Mouse (Mus musculus) limb, embryonic 11.5 days (tissue): ENCODE data around the gene Col26a1. TPM values are rescaled to one million over a fixed set of nuclear protein-coding genes. Genes with fewer than 3 reads are reported as not detected.

Experiments
- ATAC-seq: fragments of 200-750 bp; cut with Nextera tagmentation; 2 replicates; pipeline ENCODE4 v1.8.0; 2017; ENCODE audit warnings: low read depth; ENCODE audit not compliant: insufficient number of reproducible peaks, low FRiP score, low TSS enrichment
- DNase-seq: peaks from one replicate; pipeline ENCODE4 v3.0.0-alpha.2; 2015; ENCODE audit warnings: low spot score
- H3K27ac ChIP-seq: fragments of 300-500 bp; sonication (generic); replicated peaks from 2 replicates; pipeline ENCODE4 v1.5.1; 2014; ENCODE audit warnings: low read depth, mild to moderate bottlenecking, low read length
- H3K27me3 ChIP-seq: fragments of 300-500 bp; sonication (generic); 2 replicates; pipeline ENCODE4 v1.6.1; 2014; ENCODE audit warnings: mild to moderate bottlenecking, low read length, mixed read lengths; ENCODE audit not compliant: control insufficient read depth, insufficient read depth
- H3K36me3 ChIP-seq: fragments of 300-500 bp; sonication (generic); 2 replicates; pipeline ENCODE4 v1.6.1; 2014; ENCODE audit warnings: mild to moderate bottlenecking, low read length, moderate library complexity, mixed read lengths; ENCODE audit not compliant: control insufficient read depth, insufficient read depth
- H3K4me1 ChIP-seq: fragments of 300-500 bp; sonication (generic); 2 replicates; pipeline ENCODE4 v1.6.1; 2014; ENCODE audit warnings: low read length, mixed read lengths; ENCODE audit not compliant: control insufficient read depth, insufficient read depth
- H3K4me2 ChIP-seq: fragments of 300-500 bp; sonication (generic); 2 replicates; pipeline ENCODE4 v1.6.1; 2014; ENCODE audit warnings: low read depth, mild to moderate bottlenecking, moderate library complexity; ENCODE audit not compliant: severe bottlenecking
- H3K4me3 ChIP-seq: fragments of 300-500 bp; sonication (generic); 2 replicates; pipeline ENCODE4 v1.5.1; 2014; ENCODE audit warnings: low read depth, low read length
- H3K9ac ChIP-seq: fragments of 300-500 bp; sonication (generic); 2 replicates; pipeline ENCODE4 v1.6.1; 2014; ENCODE audit warnings: mild to moderate bottlenecking, low read length
- H3K9me3 ChIP-seq: fragments of 300-500 bp; sonication (generic); 2 replicates; pipeline ENCODE4 v1.6.1; 2016; ENCODE audit warnings: low read length; ENCODE audit not compliant: control insufficient read depth
- WGBS: fragments of 180-500 bp; shearing (Covaris S2); extraction: QIAGEN DNeasy Blood & Tissue Kit; methylation state at CpG from one replicate; pipeline ENCODE4 v1.1.7; 2014; 5-methylcytosine and 5-hydroxymethylcytosine counted together
- polyA plus RNA-seq: library from polyadenylated mRNA; unstranded; fragments of >200 nt; fragmentation: Nextera tagmentation; extraction: Ambion mirVana; gene quantifications from 2 replicates; pipeline ENCODE4 v1.2.1, GENCODE M21; 2014

The Col26a1 gene
- polyA plus RNA-seq, 1 experiment from 2014 or later, result 69.0 TPM

- Histone ChIP-seq H3K9me3 (no peaks in the 10 kb centered on the region), H3K4me2 (peak overlapping the region; percentile 16; the same call in 1 of the 2 replicates), H3K36me3 (no peaks in the 10 kb centered on the region), H3K27me3 (no peaks in the 10 kb centered on the region), H3K4me3 (no peak overlapping the region), H3K9ac (no peak overlapping the region), H3K27ac (no peak overlapping the region), H3K4me1 (no peaks in the 10 kb centered on the region)
- DNase-seq (peak; percentile 42), ATAC-seq (no peak)
- 24% methylated on average over 32 of the region's 32 CpGs for WGBS
These were observed 168.7 kb downstream of the Col26a1 start for GRCm38 (mm10) chr5:136714232-136714875.

- WGBS, result 68% methylated on average over 4 of the region's 4 CpGs
- DNase-seq, result no peak
These were observed 172.3 kb downstream of the Col26a1 start for GRCm38 (mm10) chr5:136710742-136711141.

GRCm38 (mm10) chr5:136708116-136708515 is 174.9 kb downstream of the Col26a1 start:
- H3K4me3 ChIP-seq, result no peak overlapping the region
- no peak overlapping the region for H3K27ac ChIP-seq
- H3K4me1 ChIP-seq, result no peaks in the 10 kb centered on the region
- H3K4me2 ChIP-seq, result no peak overlapping the region
- no peaks in the 10 kb centered on the region for H3K36me3 ChIP-seq
- DNase-seq, result no peak
- no peaks in the 10 kb centered on the region for H3K9me3 ChIP-seq
- no peak overlapping the region for H3K9ac ChIP-seq
- ATAC-seq, result no peak
- no peaks in the 10 kb centered on the region for H3K27me3 ChIP-seq
- WGBS, result 78% methylated on average over 12 of the region's 12 CpGs

More at GRCm38 (mm10) chr5:136710742-136711141, 172.3 kb downstream of the Col26a1 start:
- no peaks in the 10 kb centered on the region for H3K4me1 ChIP-seq
- H3K9ac ChIP-seq, result no peak overlapping the region
- H3K9me3 ChIP-seq, result no peaks in the 10 kb centered on the region
- ATAC-seq, result no peak
- no peak overlapping the region for H3K27ac ChIP-seq
- H3K4me2 ChIP-seq, result no peak overlapping the region
- H3K36me3 ChIP-seq, result no peaks in the 10 kb centered on the region
- no peak overlapping the region for H3K4me3 ChIP-seq
- no peaks in the 10 kb centered on the region for H3K27me3 ChIP-seq

- ATAC-seq (0 out of 2 replicates have a peak, but pooled peaks have one; percentile 35), DNase-seq (peak; percentile 90)
- H3K4me3 ChIP-seq, result no peak overlapping the region
- H3K4me1 ChIP-seq, result no peaks in the 10 kb centered on the region
- H3K27me3 ChIP-seq, result no peaks in the 10 kb centered on the region
- H3K9me3 ChIP-seq, result no peaks in the 10 kb centered on the region
- H3K36me3 ChIP-seq, result no peaks in the 10 kb centered on the region
- no peak overlapping the region for H3K9ac ChIP-seq
- H3K4me2 ChIP-seq, result no peak overlapping the region
- 1% methylated on average over 9 of the region's 9 CpGs for WGBS
- H3K27ac ChIP-seq, result no peak overlapping the region
These were observed 176.2 kb downstream of the Col26a1 start for GRCm38 (mm10) chr5:136706803-136707202.

GRCm38 (mm10) chr5:136705532-136705931 is 177.5 kb downstream of the Col26a1 start:
- DNase-seq, result peak; percentile 34
- Histone ChIP-seq H3K4me2 (no peak overlapping the region), H3K9ac (no peak overlapping the region), H3K27me3 (no peaks in the 10 kb centered on the region), H3K4me1 (no peaks in the 10 kb centered on the region), H3K4me3 (no peak overlapping the region), H3K36me3 (no peaks in the 10 kb centered on the region), H3K27ac (no peak overlapping the region), H3K9me3 (no peaks in the 10 kb centered on the region)
- 94% methylated on average over 3 of the region's 3 CpGs for WGBS
- ATAC-seq, result no peak

GRCm38 (mm10) chr5:136704151-136704550 is 178.9 kb downstream of the Col26a1 start:
- H3K27ac ChIP-seq, result no peak overlapping the region
- ATAC-seq (no peak), DNase-seq (no peak)
- H3K36me3 ChIP-seq, result no peaks in the 10 kb centered on the region
- no peak overlapping the region for H3K4me2 ChIP-seq
- no peak overlapping the region for H3K9ac ChIP-seq
- H3K27me3 ChIP-seq, result no peaks in the 10 kb centered on the region
- WGBS, result 50% methylated on average over 8 of the region's 8 CpGs
- no peaks in the 10 kb centered on the region for H3K9me3 ChIP-seq
- no peak overlapping the region for H3K4me3 ChIP-seq
- H3K4me1 ChIP-seq, result no peaks in the 10 kb centered on the region

- Histone ChIP-seq H3K9me3 (no peaks in the 10 kb centered on the region), H3K9ac (no peak overlapping the region), H3K4me2 (no peak overlapping the region), H3K27me3 (no peaks in the 10 kb centered on the region), H3K27ac (no peak overlapping the region), H3K4me3 (no peak overlapping the region), H3K36me3 (no peaks in the 10 kb centered on the region), H3K4me1 (no peaks in the 10 kb centered on the region)
- 38% methylated on average over 3 of the region's 3 CpGs for WGBS
- DNase-seq (peak; percentile 82), ATAC-seq (no peak)
These were observed 179.3 kb downstream of the Col26a1 start for GRCm38 (mm10) chr5:136703751-136704150.

- H3K4me1 ChIP-seq, result no peaks in the 10 kb centered on the region
- WGBS, result 65% methylated on average over 3 of the region's 3 CpGs
- no peak overlapping the region for H3K27ac ChIP-seq
- no peak overlapping the region for H3K9ac ChIP-seq
- no peak overlapping the region for H3K4me2 ChIP-seq
- H3K27me3 ChIP-seq, result no peaks in the 10 kb centered on the region
- ATAC-seq (no peak), DNase-seq (no peak)
- no peak overlapping the region for H3K4me3 ChIP-seq
- no peaks in the 10 kb centered on the region for H3K9me3 ChIP-seq
- no peaks in the 10 kb centered on the region for H3K36me3 ChIP-seq
These were observed 180.8 kb downstream of the Col26a1 start for GRCm38 (mm10) chr5:136702159-136702725.
